Mouse (Mus musculus) forebrain, embryonic 16.5 days (tissue): Measurements from ENCODE around the gene Zfp609. TPM values are rescaled to one million over a fixed set of nuclear protein-coding genes. Genes with fewer than 3 reads are reported as not detected.

Experiments used
- ATAC-seq: fragments of 200-750 bp; cut with Nextera tagmentation; 2 replicates; pipeline ENCODE4 v1.8.0; 2017; ENCODE audit warnings: mild to moderate bottlenecking, moderate library complexity
- H3K27ac ChIP-seq: fragments of 300-500 bp; sonication (generic); 2 replicates; pipeline ENCODE4 v1.5.1; 2014; ENCODE audit warnings: low read length, control low read depth
- H3K27me3 ChIP-seq: fragments of 300-500 bp; sonication (generic); replicated peaks from 2 replicates; pipeline ENCODE4 v1.6.1; 2014; ENCODE audit warnings: low read length; ENCODE audit not compliant: control insufficient read depth, insufficient read depth
- H3K36me3 ChIP-seq: fragments of 300-500 bp; sonication (generic); 2 replicates; pipeline ENCODE4 v1.6.1; 2014; ENCODE audit not compliant: control insufficient read depth, insufficient read depth
- H3K4me1 ChIP-seq: fragments of 300-500 bp; sonication (generic); replicated peaks from 2 replicates; pipeline ENCODE4 v1.6.1; 2014; ENCODE audit warnings: low read length; ENCODE audit not compliant: control insufficient read depth, insufficient read depth
- H3K4me2 ChIP-seq: fragments of 300-500 bp; sonication (generic); 2 replicates; pipeline ENCODE4 v1.6.1; 2014; ENCODE audit warnings: mild to moderate bottlenecking, low read length, control low read depth
- H3K4me3 ChIP-seq: fragments of 300-500 bp; sonication (generic); replicated peaks from 2 replicates; pipeline ENCODE4 v1.5.1; 2014; ENCODE audit warnings: mild to moderate bottlenecking, low read length, control low read depth
- H3K9ac ChIP-seq: fragments of 300-500 bp; sonication (generic); replicated peaks from 2 replicates; pipeline ENCODE4 v1.6.1; 2014; ENCODE audit warnings: low read depth, low read length, control low read depth
- H3K9me3 ChIP-seq: fragments of 300-500 bp; sonication (generic); 2 replicates; pipeline ENCODE4 v1.6.1; 2016; ENCODE audit warnings: low read length; ENCODE audit not compliant: control insufficient read depth
- WGBS: fragments of 180-500 bp; shearing (Covaris S2); extraction: QIAGEN DNeasy Blood & Tissue Kit; methylation state at CpG from one replicate; pipeline ENCODE4 v1.1.7; 2014; 5-methylcytosine and 5-hydroxymethylcytosine counted together
- polyA plus RNA-seq: library from polyadenylated mRNA; unstranded; fragments of >200 nt; fragmentation: Nextera tagmentation; extraction: Ambion mirVana; gene quantifications from 2 replicates; pipeline ENCODE4 v1.2.1, GENCODE M21; 2015

The Zfp609 gene
- polyA plus RNA-seq, 1 experiment from 2014 or later, result 7.7 TPM

DNA sequence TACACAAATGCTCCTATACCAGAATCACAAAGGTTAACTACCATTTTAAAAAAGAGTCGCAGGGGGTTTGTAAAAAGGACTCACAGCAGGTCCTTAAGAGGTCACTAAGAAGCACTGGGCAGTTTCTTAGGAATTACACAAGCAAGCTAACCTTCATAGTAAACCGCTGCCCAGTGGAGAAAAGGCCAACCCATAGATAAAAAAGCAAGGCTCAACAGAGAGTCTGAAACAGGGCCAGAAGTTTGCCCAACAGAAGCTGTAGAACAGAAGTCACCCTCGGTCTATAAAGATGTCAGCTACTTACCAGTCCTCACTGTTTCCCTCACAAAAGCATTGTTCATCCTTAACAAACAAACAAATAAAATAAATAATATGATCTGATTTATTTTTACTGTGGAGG lies 100.9 kb downstream of the Zfp609 start:
- no peak for ATAC-seq
- WGBS, result 79% methylated on average over 3 of the region's 3 CpGs
- Histone ChIP-seq H3K4me3 (no peak overlapping the region), H3K4me1 (peaks cover 41% of the 10 kb centered on the region), H3K9me3 (no peaks in the 10 kb centered on the region), H3K36me3 (no peaks in the 10 kb centered on the region; the same call in 1 of the 2 replicates), H3K9ac (no peak overlapping the region), H3K4me2 (no peak overlapping the region), H3K27me3 (no peaks in the 10 kb centered on the region), H3K27ac (no peak overlapping the region)

DNA sequence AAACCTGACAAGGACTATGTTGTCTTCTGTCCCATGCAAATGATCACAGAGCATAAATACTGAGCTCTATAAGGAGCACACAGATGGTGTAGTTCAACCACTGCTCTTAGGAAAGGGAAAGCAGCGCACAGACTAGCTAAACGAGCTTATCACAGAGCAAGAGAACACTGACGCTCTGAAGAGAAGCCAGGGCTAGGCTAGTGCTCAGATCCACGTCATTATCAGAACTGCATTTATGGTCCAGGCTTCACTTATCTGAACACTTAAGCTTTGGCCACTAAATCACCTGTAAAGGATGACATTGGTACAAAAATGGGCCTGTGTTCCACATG lies 102.1 kb downstream of the Zfp609 start:
- no peaks in the 10 kb centered on the region for H3K27me3 ChIP-seq
- peak overlapping the region; percentile 8; the same call in 1 of the 2 replicates for H3K4me2 ChIP-seq
- peak overlapping the region; percentile 90 for H3K27ac ChIP-seq
- no peaks in the 10 kb centered on the region for H3K36me3 ChIP-seq
- 16% methylated on average over 4 of the region's 4 CpGs for WGBS
- no peak overlapping the region for H3K9ac ChIP-seq
- ATAC-seq, result peak; percentile 61
- H3K4me3 ChIP-seq, result no peak overlapping the region
- H3K9me3 ChIP-seq, result no peaks in the 10 kb centered on the region
- peaks cover 39% of the 10 kb centered on the region for H3K4me1 ChIP-seq

DNA sequence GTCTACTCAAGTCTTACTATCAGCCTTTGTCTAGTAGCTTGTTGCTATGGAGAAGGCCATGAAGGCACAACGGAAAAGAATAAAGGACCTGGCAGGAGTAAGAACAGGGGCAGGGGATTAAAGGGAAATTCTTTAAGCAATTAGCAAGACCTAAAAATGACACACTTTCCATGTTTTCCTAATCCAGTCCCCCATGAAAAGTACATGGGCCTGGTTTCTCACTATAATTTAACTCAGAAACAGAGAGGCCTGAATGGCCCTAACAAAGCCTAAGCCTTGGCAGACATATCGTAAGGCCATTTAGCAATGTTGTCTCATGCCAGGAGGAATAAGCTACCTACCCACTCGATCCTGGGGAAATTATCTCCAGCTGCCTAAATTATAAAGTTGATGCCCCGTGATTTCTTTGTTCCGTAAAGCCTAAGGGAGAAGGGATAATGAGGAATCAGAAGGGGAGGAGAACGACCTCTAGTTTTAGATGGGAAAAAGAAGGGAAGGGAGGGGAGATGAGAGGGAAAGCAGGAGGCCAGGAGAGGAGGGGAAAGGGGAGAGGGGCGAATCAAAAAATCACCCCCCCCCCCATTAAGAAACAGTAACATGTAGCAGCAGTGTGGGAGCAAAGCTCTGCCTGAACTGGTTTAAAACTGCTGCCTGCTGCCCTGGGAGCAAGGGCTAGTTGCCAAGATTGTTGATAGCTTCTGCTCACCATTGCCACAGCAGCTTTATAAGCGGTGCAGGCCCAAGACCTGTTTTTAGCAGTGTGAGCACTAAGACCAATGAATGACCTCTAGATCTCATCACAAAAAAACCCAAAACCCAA lies 102.7 kb downstream of the Zfp609 start:
- peak; percentile 83 for ATAC-seq
- H3K4me2 ChIP-seq, result peak overlapping the region; percentile 8; the same call in 1 of the 2 replicates
- H3K9me3 ChIP-seq, result no peaks in the 10 kb centered on the region
- no peaks in the 10 kb centered on the region for H3K36me3 ChIP-seq
- H3K4me3 ChIP-seq, result no peak overlapping the region
- 9% methylated on average over 8 of the region's 8 CpGs for WGBS
- H3K9ac ChIP-seq, result peak overlapping the region; percentile 7; the same call in 1 of the 2 replicates
- H3K27ac ChIP-seq, result peak overlapping the region; percentile 90
- H3K4me1 ChIP-seq, result peaks cover 39% of the 10 kb centered on the region
- H3K27me3 ChIP-seq, result no peaks in the 10 kb centered on the region

DNA sequence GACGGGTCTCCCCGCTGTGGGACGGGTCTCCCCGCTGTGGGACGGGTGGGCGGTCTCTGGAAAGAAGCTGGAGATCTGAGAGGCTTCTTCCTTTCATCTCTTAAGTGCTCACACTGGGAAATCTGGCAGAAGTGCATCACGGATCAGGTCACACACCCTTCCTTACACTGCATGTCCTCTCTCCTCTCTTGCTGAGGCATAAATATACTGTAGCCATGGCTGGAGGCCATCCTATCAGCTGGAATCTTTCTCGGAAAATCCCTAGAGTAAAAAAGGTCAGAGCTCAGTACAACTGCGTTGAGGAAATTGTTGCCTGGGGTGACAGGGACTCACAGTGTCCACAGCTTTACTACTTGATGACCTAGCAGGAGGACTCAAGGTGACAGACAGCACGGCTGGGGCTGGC lies 106.2 kb downstream of the Zfp609 start:
- no peaks in the 10 kb centered on the region for H3K9me3 ChIP-seq
- no peak overlapping the region for H3K27ac ChIP-seq
- H3K4me2 ChIP-seq, result no peak overlapping the region
- no peak overlapping the region for H3K4me3 ChIP-seq
- no peaks in the 10 kb centered on the region for H3K27me3 ChIP-seq
- no peak overlapping the region for H3K9ac ChIP-seq
- no peaks in the 10 kb centered on the region for H3K36me3 ChIP-seq
- peaks cover 33% of the 10 kb centered on the region for H3K4me1 ChIP-seq
- no peak for ATAC-seq
- 81% methylated on average over 10 of the region's 10 CpGs for WGBS

DNA sequence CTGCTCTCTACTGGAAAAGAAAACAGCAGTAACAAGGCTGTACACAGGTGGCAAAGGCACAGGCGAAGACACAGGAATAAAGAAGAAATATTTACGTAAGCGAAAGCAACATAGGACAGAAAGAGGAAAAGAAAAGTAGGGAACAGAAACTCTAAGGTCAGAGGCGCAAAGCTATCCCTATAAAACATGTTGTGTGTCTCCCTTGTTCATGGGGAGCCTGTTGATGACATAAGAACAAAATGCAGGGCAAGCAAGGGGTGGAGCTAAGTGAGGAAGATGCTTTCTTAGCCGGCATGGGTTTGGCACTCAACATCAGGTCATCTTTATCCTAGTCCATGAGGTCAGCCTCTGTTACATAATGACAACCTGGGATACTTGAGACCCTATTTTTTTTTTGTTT lies 109.2 kb downstream of the Zfp609 start:
- H3K9me3 ChIP-seq, result no peaks in the 10 kb centered on the region
- H3K4me1 ChIP-seq, result peaks cover 7% of the 10 kb centered on the region; the same call in 1 of the 2 replicates
- H3K4me2 ChIP-seq, result no peak overlapping the region
- H3K4me3 ChIP-seq, result no peak overlapping the region
- H3K27ac ChIP-seq, result no peak overlapping the region
- no peak for ATAC-seq
- no peak overlapping the region for H3K9ac ChIP-seq
- WGBS, result 92% methylated on average over 5 of the region's 5 CpGs
- no peaks in the 10 kb centered on the region for H3K36me3 ChIP-seq
- no peaks in the 10 kb centered on the region for H3K27me3 ChIP-seq

DNA sequence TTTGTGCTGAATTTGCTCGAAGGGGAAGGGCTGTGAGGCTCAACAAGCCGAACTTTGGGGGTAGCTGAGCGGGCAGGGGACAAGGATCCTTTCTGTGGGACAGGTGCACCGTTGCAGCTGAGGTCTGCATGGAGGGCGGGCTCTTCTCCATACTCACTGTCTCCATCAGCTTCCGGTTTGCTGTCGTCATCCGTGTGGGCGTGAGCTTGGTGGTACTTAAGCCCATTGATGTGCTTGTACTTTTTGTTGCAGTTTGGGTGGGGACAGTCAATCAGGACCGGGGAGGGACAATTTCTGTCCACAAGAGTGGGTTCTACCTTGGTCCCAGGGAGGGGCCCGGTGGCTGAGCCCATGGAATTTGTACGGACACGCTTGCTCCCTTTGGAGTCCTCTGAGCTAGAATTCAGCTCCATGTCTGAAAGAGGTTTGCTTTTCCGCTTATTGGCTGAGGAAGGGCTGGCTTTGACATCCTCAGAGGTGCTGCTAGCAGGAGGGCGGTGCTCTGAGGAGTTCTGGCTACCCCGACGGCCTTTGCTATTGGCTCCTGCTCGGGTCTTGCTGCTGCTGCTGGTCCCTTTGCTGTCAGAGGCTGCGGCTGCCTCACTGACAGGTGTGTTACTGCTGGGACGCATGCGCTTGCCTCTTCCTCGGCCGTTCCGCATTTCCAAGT lies 123.3 kb downstream of the Zfp609 start:
- Histone ChIP-seq H3K36me3 (peaks cover 16% of the 10 kb centered on the region), H3K27ac (no peak overlapping the region), H3K4me2 (no peak overlapping the region), H3K9ac (no peak overlapping the region), H3K27me3 (no peaks in the 10 kb centered on the region), H3K4me1 (0 out of 2 replicates have a peak, but pooled peaks cover 2% of the 10 kb centered on the region), H3K9me3 (no peaks in the 10 kb centered on the region), H3K4me3 (no peak overlapping the region)
- WGBS, result 90% methylated on average over 24 of the region's 24 CpGs
- ATAC-seq, result no peak

DNA sequence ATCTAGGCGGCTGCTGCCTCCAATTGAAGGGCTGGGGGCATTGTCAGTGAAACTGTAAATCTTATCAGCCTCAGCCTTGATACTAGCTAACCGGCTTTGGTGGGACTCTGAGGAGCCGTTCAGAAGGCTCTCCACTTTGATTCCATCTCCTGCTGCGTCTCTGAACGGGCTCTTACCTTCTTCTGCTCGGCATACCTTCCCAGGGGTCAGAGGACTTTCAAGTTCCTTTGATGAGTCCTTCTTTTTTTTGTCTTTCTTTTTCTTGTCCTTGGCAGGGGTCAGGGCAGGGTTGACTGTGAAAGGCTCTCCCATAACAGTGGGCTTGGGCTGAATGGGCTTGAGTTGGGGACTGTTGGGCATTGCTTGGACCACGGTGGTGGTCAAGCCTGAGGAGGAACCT lies 124.1 kb downstream of the Zfp609 start:
- Histone ChIP-seq H3K4me3 (no peak overlapping the region), H3K27ac (no peak overlapping the region), H3K27me3 (no peaks in the 10 kb centered on the region), H3K9ac (no peak overlapping the region), H3K4me2 (no peak overlapping the region), H3K4me1 (0 out of 2 replicates have a peak, but pooled peaks cover 2% of the 10 kb centered on the region), H3K36me3 (peaks cover 16% of the 10 kb centered on the region), H3K9me3 (no peaks in the 10 kb centered on the region)
- 90% methylated on average over 7 of the region's 7 CpGs for WGBS
- ATAC-seq, result no peak

DNA sequence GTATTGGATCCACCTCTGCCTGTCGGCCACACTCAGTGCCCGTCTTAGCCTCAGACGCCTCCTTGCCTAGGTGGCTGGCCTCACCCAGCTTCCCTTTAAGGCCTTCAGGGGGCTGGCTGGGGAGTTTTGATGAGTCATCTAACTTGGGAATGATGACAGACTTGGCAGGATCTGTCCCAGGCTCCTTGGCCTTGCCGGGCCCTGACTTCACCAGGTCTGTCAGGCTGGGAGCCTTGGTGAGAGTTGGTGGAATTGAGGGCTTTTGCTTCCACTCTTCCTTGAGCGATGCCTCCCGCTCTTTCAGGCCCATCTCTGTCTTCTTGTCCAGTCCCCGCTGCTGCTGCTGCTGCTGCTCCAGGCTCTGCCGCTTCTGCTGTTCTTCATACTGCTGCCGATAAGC lies 125.1 kb downstream of the Zfp609 start:
- no peak overlapping the region for H3K27ac ChIP-seq
- WGBS, result 94% methylated on average over 9 of the region's 9 CpGs
- no peak for ATAC-seq
- H3K4me3 ChIP-seq, result no peak overlapping the region
- no peak overlapping the region for H3K9ac ChIP-seq
- peaks cover 17% of the 10 kb centered on the region for H3K36me3 ChIP-seq
- H3K27me3 ChIP-seq, result no peaks in the 10 kb centered on the region
- no peaks in the 10 kb centered on the region for H3K9me3 ChIP-seq
- H3K4me2 ChIP-seq, result no peak overlapping the region
- H3K4me1 ChIP-seq, result 0 out of 2 replicates have a peak, but pooled peaks cover 2% of the 10 kb centered on the region

DNA sequence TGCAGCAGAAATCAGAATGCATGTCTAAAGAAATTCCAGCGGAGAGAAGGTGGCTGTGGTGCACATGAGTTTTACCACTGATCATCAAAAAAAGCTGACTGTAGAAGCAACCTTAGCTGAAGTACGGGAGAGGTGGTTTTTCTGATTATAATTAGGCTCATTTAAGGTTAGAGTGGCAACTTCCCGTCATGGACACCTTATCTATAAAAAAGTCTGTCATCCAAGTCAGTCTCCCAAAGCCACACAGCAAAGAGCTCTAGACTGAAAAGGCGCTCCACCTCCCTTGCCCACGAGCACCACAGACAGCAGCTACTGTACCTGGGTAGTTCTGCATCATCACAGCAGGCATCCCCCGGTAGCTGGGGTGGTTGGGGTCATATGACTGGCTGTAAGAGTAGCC lies 126.9 kb downstream of the Zfp609 start:
- peaks cover 9% of the 10 kb centered on the region for H3K4me1 ChIP-seq
- H3K27me3 ChIP-seq, result no peaks in the 10 kb centered on the region
- WGBS, result 86% methylated on average over 6 of the region's 6 CpGs
- no peak overlapping the region for H3K4me2 ChIP-seq
- no peak for ATAC-seq
- H3K27ac ChIP-seq, result no peak overlapping the region
- no peak overlapping the region for H3K9ac ChIP-seq
- peaks cover 22% of the 10 kb centered on the region for H3K36me3 ChIP-seq
- H3K9me3 ChIP-seq, result no peaks in the 10 kb centered on the region
- no peak overlapping the region for H3K4me3 ChIP-seq
